In genomic region chr16:76864392-76864791, GRCm38 (mm10) we compare ENCODE assay signal across 23 mouse cellular contexts.
"Had no signal": no experiment of that assay in that cellular context is flagged by ENCODE, and none has a peak within 500 bp of the region (broad histone marks: within the 10 kb centered on the region; RNA-seq: fewer than 3 reads in every experiment).

No protein-coding gene starts in this region.

- H3K4me1 ChIP-seq: heart, embryonic 10.5 days; heart, embryonic 12.5 days; limb, embryonic 13.5 days; limb, embryonic 15.5 days; liver, embryonic 12.5 days had no signal

- ATAC-seq: forebrain, postnatal 0 days; hindbrain, postnatal 0 days; liver, embryonic 12.5 days had no signal

- H3K9ac ChIP-seq: forebrain, postnatal 0 days; heart, embryonic 12.5 days; hindbrain, embryonic 13.5 days; hindbrain, embryonic 15.5 days; kidney, embryonic 15.5 days; limb, embryonic 13.5 days; limb, embryonic 15.5 days; liver, embryonic 12.5 days had no signal

- H3K27me3 ChIP-seq: heart, embryonic 12.5 days; hindbrain, embryonic 13.5 days; hindbrain, embryonic 15.5 days; kidney, embryonic 15.5 days; limb, embryonic 13.5 days; limb, embryonic 15.5 days; liver, embryonic 12.5 days had no signal

- H3K4me2 ChIP-seq: heart, embryonic 12.5 days; hindbrain, embryonic 13.5 days; hindbrain, embryonic 15.5 days; kidney, embryonic 15.5 days; limb, embryonic 13.5 days; limb, embryonic 15.5 days; liver, embryonic 12.5 days had no signal

- H3K27ac ChIP-seq: heart, embryonic 10.5 days; hindbrain, embryonic 13.5 days; hindbrain, embryonic 15.5 days; hindbrain, postnatal 0 days; kidney, embryonic 15.5 days; kidney, postnatal 0 days; limb, embryonic 13.5 days; limb, embryonic 15.5 days; liver, embryonic 12.5 days had no signal

- H3K9me3 ChIP-seq: heart, embryonic 10.5 days; heart, embryonic 12.5 days; hindbrain, embryonic 13.5 days; hindbrain, embryonic 15.5 days; kidney, embryonic 15.5 days; limb, embryonic 13.5 days; limb, embryonic 15.5 days; liver, embryonic 12.5 days had no signal

- H3K36me3 ChIP-seq: heart, embryonic 10.5 days; heart, embryonic 12.5 days; hindbrain, embryonic 13.5 days; hindbrain, embryonic 15.5 days; kidney, embryonic 15.5 days; limb, embryonic 13.5 days; limb, embryonic 15.5 days; liver, embryonic 12.5 days had no signal

- DNase-seq: forebrain, postnatal 0 days; gastrocnemius, postnatal 25 days; heart, adult 18-20 months; heart, postnatal 10 days; heart, postnatal 36 days; kidney, adult 11 months; kidney, adult 2 months; kidney, adult 9 months; kidney, postnatal 14 days; kidney, postnatal 36 days; layer of hippocampus, adult 9-11 months; layer of hippocampus, postnatal 36 days; left cerebral cortex, postnatal 4 days had no signal

- H3K4me3 ChIP-seq: heart, embryonic 10.5 days; heart, embryonic 12.5 days; hindbrain, embryonic 13.5 days; hindbrain, embryonic 15.5 days; kidney, embryonic 15.5 days; limb, embryonic 13.5 days; limb, embryonic 15.5 days; liver, embryonic 12.5 days had no signal
